Mouse (Mus musculus) ES-Bruce4 (cell line): ENCODE measurements at regions not wholly inside any gene's neighbourhood (a gene's known extent, or its start where the extent isn't known, plus 50 kb on each side); places are given as distances from the start of the nearest gene placed in this dataset.

Experiments used
- H3K27ac ChIP-seq: 2 replicates; pipeline ENCODE4 v1.5.1; 2012; ENCODE audit warnings: low read length, inconsistent platforms; ENCODE audit not compliant: insufficient read depth
- H3K27me3 ChIP-seq: 2 replicates; pipeline ENCODE4 v1.6.1; 2012; ENCODE audit warnings: mild to moderate bottlenecking, low read length, inconsistent platforms; ENCODE audit not compliant: control insufficient read depth, poor library complexity, insufficient read depth, severe bottlenecking
- H3K36me3 ChIP-seq: 2 replicates; pipeline ENCODE4 v1.6.1; 2012; ENCODE audit warnings: inconsistent platforms, mild to moderate bottlenecking, low read length, moderate library complexity; ENCODE audit not compliant: control insufficient read depth, poor library complexity, insufficient read depth, severe bottlenecking
- H3K4me1 ChIP-seq: one replicate; pipeline ENCODE4 v1.8.1; 2011; ENCODE audit warnings: low read length; ENCODE audit not compliant: control insufficient read depth, insufficient read depth
- H3K4me3 ChIP-seq: 2 replicates; pipeline ENCODE4 v1.5.1; 2011; ENCODE audit warnings: low read depth, mild to moderate bottlenecking, low read length
- H3K9ac ChIP-seq: 2 replicates; pipeline ENCODE4 v1.6.1; 2012; ENCODE audit warnings: low read depth, mild to moderate bottlenecking, inconsistent platforms; ENCODE audit not compliant: poor library complexity, severe bottlenecking
- H3K9me3 ChIP-seq: replicated peaks from 2 replicates; pipeline ENCODE4 v1.6.1; 2012; ENCODE audit warnings: mild to moderate bottlenecking, low read length, inconsistent platforms; ENCODE audit not compliant: control insufficient read depth, poor library complexity, insufficient read depth, severe bottlenecking
- CTCF ChIP-seq: IDR thresholded peaks from one replicate; pipeline ENCODE4 v1.8.1; 2011; ENCODE audit warnings: low read depth, low read length
- EP300 ChIP-seq: IDR thresholded peaks from 2 replicates; pipeline ENCODE4 v1.6.1; 2011; ENCODE audit warnings: low read depth, low read length; ENCODE audit not compliant: insufficient read depth
- POLR2A ChIP-seq: IDR thresholded peaks from one replicate; pipeline ENCODE4 v1.8.1; 2011; ENCODE audit warnings: low read length; ENCODE audit not compliant: insufficient read depth

- H3K4me1 ChIP-seq: no peaks in the 10 kb centered on the region
- no peak for TF ChIP-seq CTCF
- no peak for TF ChIP-seq EP300
- TF ChIP-seq POLR2A: no peak
- H3K27ac ChIP-seq: no peak overlapping the region
- H3K4me3 ChIP-seq: no peak overlapping the region
- no peak overlapping the region for H3K9ac ChIP-seq
- no peaks in the 10 kb centered on the region for H3K36me3 ChIP-seq
- no peaks in the 10 kb centered on the region for H3K9me3 ChIP-seq
- H3K27me3 ChIP-seq: no peaks in the 10 kb centered on the region
Measured at GRCm38 (mm10) chr15:74401275-74401674, 234.9 kb downstream of the Mroh4 start.

GRCm38 (mm10) chr15:74396029-74396428 is 240.1 kb downstream of the Mroh4 start:
- Histone ChIP-seq H3K36me3 (no peaks in the 10 kb centered on the region), H3K9me3 (no peaks in the 10 kb centered on the region), H3K9ac (no peak overlapping the region), H3K4me1 (no peaks in the 10 kb centered on the region), H3K4me3 (no peak overlapping the region), H3K27ac (no peak overlapping the region), H3K27me3 (no peaks in the 10 kb centered on the region)
- no peak for TF ChIP-seq CTCF
- TF ChIP-seq EP300: no peak
- TF ChIP-seq POLR2A: no peak

- Histone ChIP-seq H3K36me3 (no peaks in the 10 kb centered on the region), H3K27ac (peak overlapping the region; percentile 57), H3K4me1 (peaks cover 13% of the 10 kb centered on the region), H3K4me3 (no peak overlapping the region), H3K9ac (no peak overlapping the region), H3K27me3 (no peaks in the 10 kb centered on the region), H3K9me3 (no peaks in the 10 kb centered on the region)
- TF ChIP-seq POLR2A: no peak
- TF ChIP-seq EP300: peak; percentile 89
- TF ChIP-seq CTCF: no peak
Measured at GRCm38 (mm10) chr15:74387533-74387932, 248.6 kb downstream of the Mroh4 start.

GRCm38 (mm10) chr15:74382556-74382955 is 253.6 kb downstream of the Mroh4 start:
- Histone ChIP-seq H3K9me3 (no peaks in the 10 kb centered on the region), H3K4me3 (no peak overlapping the region), H3K4me1 (peaks cover 5% of the 10 kb centered on the region), H3K9ac (no peak overlapping the region), H3K36me3 (no peaks in the 10 kb centered on the region), H3K27me3 (no peaks in the 10 kb centered on the region), H3K27ac (no peak overlapping the region)
- TF ChIP-seq POLR2A: no peak
- no peak for TF ChIP-seq CTCF
- TF ChIP-seq EP300: no peak

GRCm38 (mm10) chr15:74379366-74379765 is 256.8 kb downstream of the Mroh4 start:
- Histone ChIP-seq H3K36me3 (no peaks in the 10 kb centered on the region), H3K27me3 (no peaks in the 10 kb centered on the region), H3K27ac (no peak overlapping the region), H3K4me3 (no peak overlapping the region), H3K9ac (no peak overlapping the region), H3K4me1 (peaks cover 1% of the 10 kb centered on the region), H3K9me3 (no peaks in the 10 kb centered on the region)
- no peak for TF ChIP-seq EP300
- TF ChIP-seq CTCF: no peak
- no peak for TF ChIP-seq POLR2A

GRCm38 (mm10) chr15:74369461-74369860 is 266.7 kb downstream of the Mroh4 start:
- Histone ChIP-seq H3K27me3 (no peaks in the 10 kb centered on the region), H3K4me1 (no peaks in the 10 kb centered on the region), H3K27ac (no peak overlapping the region), H3K4me3 (no peak overlapping the region), H3K9ac (no peak overlapping the region), H3K36me3 (no peaks in the 10 kb centered on the region), H3K9me3 (no peaks in the 10 kb centered on the region)
- no peak for TF ChIP-seq CTCF
- TF ChIP-seq EP300: no peak
- TF ChIP-seq POLR2A: no peak
